Mouse (Mus musculus) E14TG2a.4 (cell line): ENCODE measurements around the gene Ppm1h.

ENCODE experiments used
- H3K27me3 ChIP-seq: 2 replicates; pipeline ENCODE4 v1.6.1; 2014; ENCODE audit warnings: low read length, control low read depth; ENCODE audit not compliant: insufficient read depth
- H3K36me3 ChIP-seq: 2 replicates; pipeline ENCODE4 v1.6.1; 2014; ENCODE audit warnings: low read length, control low read depth; ENCODE audit not compliant: insufficient read depth
- H3K4me1 ChIP-seq: replicated peaks from 2 replicates; pipeline ENCODE4 v1.6.1; 2014; ENCODE audit warnings: low read depth, low read length, control low read depth
- H3K4me3 ChIP-seq: replicated peaks from 2 replicates; pipeline ENCODE4 v1.5.1; 2014; ENCODE audit warnings: mild to moderate bottlenecking, low read length
- H3K9me3 ChIP-seq: 2 replicates; pipeline ENCODE4 v1.6.1; 2014; ENCODE audit warnings: low read length, control low read depth
- CTCF ChIP-seq: conservative IDR thresholded peaks from 2 replicates; pipeline ENCODE4 v1.5.1; 2014; ENCODE audit warnings: low read length
- NANOG ChIP-seq: IDR thresholded peaks from 2 replicates; pipeline ENCODE4 v1.6.1; 2014; ENCODE audit warnings: borderline replicate concordance, low read length, mixed read lengths
- POU5F1 ChIP-seq: IDR thresholded peaks from 2 replicates; pipeline ENCODE4 v1.6.1; 2014; ENCODE audit warnings: low read length, borderline replicate concordance

Ppm1h gene

GRCm38 (mm10) chr10:122742136-122742535 lies 63.6 kb downstream of the Ppm1h start:
- H3K36me3 ChIP-seq, result no peaks in the 10 kb centered on the region
- no peaks in the 10 kb centered on the region for H3K9me3 ChIP-seq
- H3K4me1 ChIP-seq, result no peaks in the 10 kb centered on the region
- no peak overlapping the region for H3K4me3 ChIP-seq
- TF ChIP-seq CTCF (no peak), POU5F1 (no peak), NANOG (no peak)
- H3K27me3 ChIP-seq, result peaks cover 2% of the 10 kb centered on the region; the same call in 1 of the 2 replicates

GRCm38 (mm10) chr10:122743361-122743760 lies 64.8 kb downstream of the Ppm1h start:
- no peak overlapping the region for H3K4me3 ChIP-seq
- H3K27me3 ChIP-seq, result peaks cover 2% of the 10 kb centered on the region; the same call in 1 of the 2 replicates
- no peaks in the 10 kb centered on the region for H3K9me3 ChIP-seq
- H3K36me3 ChIP-seq, result no peaks in the 10 kb centered on the region
- TF ChIP-seq NANOG, result no peak
- no peak for TF ChIP-seq POU5F1
- no peak for TF ChIP-seq CTCF
- no peaks in the 10 kb centered on the region for H3K4me1 ChIP-seq

GRCm38 (mm10) chr10:122744970-122745369 lies 66.4 kb downstream of the Ppm1h start:
- H3K9me3 ChIP-seq, result no peaks in the 10 kb centered on the region
- peaks cover 2% of the 10 kb centered on the region; the same call in 1 of the 2 replicates for H3K27me3 ChIP-seq
- H3K36me3 ChIP-seq, result no peaks in the 10 kb centered on the region
- H3K4me3 ChIP-seq, result no peak overlapping the region
- no peaks in the 10 kb centered on the region for H3K4me1 ChIP-seq
- TF ChIP-seq NANOG (no peak), POU5F1 (no peak), CTCF (no peak)

GRCm38 (mm10) chr10:122746211-122746610 lies 67.6 kb downstream of the Ppm1h start:
- H3K27me3 ChIP-seq, result peaks cover 2% of the 10 kb centered on the region; the same call in 1 of the 2 replicates
- no peaks in the 10 kb centered on the region for H3K9me3 ChIP-seq
- no peak for TF ChIP-seq POU5F1
- TF ChIP-seq CTCF, result no peak
- no peak for TF ChIP-seq NANOG
- no peaks in the 10 kb centered on the region for H3K4me1 ChIP-seq
- no peak overlapping the region for H3K4me3 ChIP-seq
- no peaks in the 10 kb centered on the region for H3K36me3 ChIP-seq

GRCm38 (mm10) chr10:122747151-122747925 lies 68.8 kb downstream of the Ppm1h start:
- Histone ChIP-seq H3K27me3 (peaks cover 2% of the 10 kb centered on the region; the same call in 1 of the 2 replicates), H3K36me3 (no peaks in the 10 kb centered on the region), H3K4me3 (no peak overlapping the region), H3K9me3 (no peaks in the 10 kb centered on the region), H3K4me1 (0 out of 2 replicates have a peak, but pooled peaks cover 2% of the 10 kb centered on the region)
- TF ChIP-seq NANOG (no peak), POU5F1 (no peak), CTCF (no peak)

- peaks cover 2% of the 10 kb centered on the region; the same call in 1 of the 2 replicates for H3K27me3 ChIP-seq
- H3K9me3 ChIP-seq, result no peaks in the 10 kb centered on the region
- TF ChIP-seq POU5F1 (no peak), NANOG (no peak), CTCF (no peak)
- no peak overlapping the region for H3K4me3 ChIP-seq
- peaks cover 13% of the 10 kb centered on the region for H3K4me1 ChIP-seq
- H3K36me3 ChIP-seq, result no peaks in the 10 kb centered on the region
Observed at GRCm38 (mm10) chr10:122748361-122748951, 69.9 kb downstream of the Ppm1h start.

- H3K9me3 ChIP-seq, result no peaks in the 10 kb centered on the region
- H3K27me3 ChIP-seq, result peaks cover 2% of the 10 kb centered on the region; the same call in 1 of the 2 replicates
- TF ChIP-seq POU5F1 (no peak), NANOG (no peak), CTCF (no peak)
Observed at GRCm38 (mm10) chr10:122749071-122749470, 70.5 kb downstream of the Ppm1h start.

GRCm38 (mm10) chr10:122749876-122750275 lies 71.3 kb downstream of the Ppm1h start:
- Histone ChIP-seq H3K36me3 (no peaks in the 10 kb centered on the region), H3K4me3 (no peak overlapping the region), H3K9me3 (no peaks in the 10 kb centered on the region), H3K27me3 (peaks cover 5% of the 10 kb centered on the region; the same call in 1 of the 2 replicates), H3K4me1 (peaks cover 23% of the 10 kb centered on the region)
- TF ChIP-seq NANOG, result no peak

More at GRCm38 (mm10) chr10:122749071-122749470, 70.5 kb downstream of the Ppm1h start:
- no peaks in the 10 kb centered on the region for H3K36me3 ChIP-seq
- H3K4me1 ChIP-seq, result peaks cover 19% of the 10 kb centered on the region
- H3K4me3 ChIP-seq, result no peak overlapping the region
